Mouse (Mus musculus) forebrain, embryonic 11.5 days (tissue): ENCODE measurements around the gene Ofcc1. TPM values are rescaled to one million over a fixed set of nuclear protein-coding genes. Genes with fewer than 3 reads are reported as not detected.

ENCODE experiments used
- ATAC-seq: fragments of 200-750 bp; cut with Nextera tagmentation; replicated peaks from 2 replicates; pipeline ENCODE4 v1.8.0; 2017; ENCODE audit warnings: moderate TSS enrichment; ENCODE audit not compliant: low FRiP score
- DNase-seq: peaks from one replicate; pipeline ENCODE4 v3.0.0-alpha.2; 2017; ENCODE audit warnings: low spot score
- H3K27ac ChIP-seq: fragments of 300-500 bp; sonication (generic); 2 replicates; pipeline ENCODE4 v1.5.1; 2014; ENCODE audit warnings: low read depth, low read length
- H3K27me3 ChIP-seq: fragments of 300-500 bp; sonication (generic); 2 replicates; pipeline ENCODE4 v1.6.1; 2014; ENCODE audit warnings: mild to moderate bottlenecking, low read length, mixed read lengths; ENCODE audit not compliant: control insufficient read depth, insufficient read depth
- H3K36me3 ChIP-seq: fragments of 300-500 bp; sonication (generic); 2 replicates; pipeline ENCODE4 v1.6.1; 2014; ENCODE audit warnings: mild to moderate bottlenecking, low read length, moderate library complexity, mixed read lengths; ENCODE audit not compliant: control insufficient read depth, insufficient read depth
- H3K4me1 ChIP-seq: fragments of 300-500 bp; sonication (generic); replicated peaks from 2 replicates; pipeline ENCODE4 v1.6.1; 2014; ENCODE audit warnings: low read length, mixed read lengths; ENCODE audit not compliant: control insufficient read depth, insufficient read depth
- H3K4me2 ChIP-seq: fragments of 300-500 bp; sonication (generic); 2 replicates; pipeline ENCODE4 v1.6.1; 2014; ENCODE audit warnings: low read depth, mild to moderate bottlenecking, low read length, moderate library complexity, mixed read lengths; ENCODE audit not compliant: severe bottlenecking
- H3K4me3 ChIP-seq: fragments of 300-500 bp; sonication (generic); 2 replicates; pipeline ENCODE4 v1.5.1; 2014; ENCODE audit warnings: low read depth, low read length
- H3K9ac ChIP-seq: fragments of 300-500 bp; sonication (generic); 2 replicates; pipeline ENCODE4 v1.6.1; 2014; ENCODE audit warnings: low read length
- H3K9me3 ChIP-seq: fragments of 300-500 bp; sonication (generic); 2 replicates; pipeline ENCODE4 v1.6.1; 2016; ENCODE audit warnings: low read length, mixed read lengths; ENCODE audit not compliant: control insufficient read depth
- WGBS: fragments of 180-500 bp; shearing (Covaris S2); extraction: QIAGEN DNeasy Blood & Tissue Kit; methylation state at CpG from one replicate; pipeline ENCODE4 v1.1.7; 2014; 5-methylcytosine and 5-hydroxymethylcytosine counted together
- polyA plus RNA-seq: library from polyadenylated mRNA; unstranded; fragments of >200 nt; fragmentation: Nextera tagmentation; extraction: Ambion mirVana; gene quantifications from 2 replicates; pipeline ENCODE4 v1.2.1, GENCODE M21; 2014

Ofcc1 gene
- polyA plus RNA-seq, 1 experiment from 2014 or later, result not detected

- ATAC-seq (no peak), DNase-seq (no peak)
- H3K4me3 ChIP-seq, result no peak overlapping the region
- no peak overlapping the region for H3K4me2 ChIP-seq
- 90% methylated on average over 15 of the region's 15 CpGs for WGBS
- H3K9me3 ChIP-seq, result no peaks in the 10 kb centered on the region
- H3K9ac ChIP-seq, result no peak overlapping the region
- H3K36me3 ChIP-seq, result no peaks in the 10 kb centered on the region
- no peaks in the 10 kb centered on the region for H3K4me1 ChIP-seq
- H3K27me3 ChIP-seq, result no peaks in the 10 kb centered on the region
- no peak overlapping the region for H3K27ac ChIP-seq
Observed at GRCm38 (mm10) chr13:40285234-40285791, 75.9 kb downstream of the Ofcc1 start.

- H3K4me3 ChIP-seq, result no peak overlapping the region
- no peaks in the 10 kb centered on the region for H3K36me3 ChIP-seq
- ATAC-seq (no peak), DNase-seq (no peak)
- no peaks in the 10 kb centered on the region for H3K27me3 ChIP-seq
- H3K9ac ChIP-seq, result no peak overlapping the region
- H3K4me2 ChIP-seq, result no peak overlapping the region
- no peaks in the 10 kb centered on the region for H3K9me3 ChIP-seq
- no peaks in the 10 kb centered on the region for H3K4me1 ChIP-seq
- WGBS, result 77% methylated on average over 5 of the region's 5 CpGs
- no peak overlapping the region for H3K27ac ChIP-seq
Observed at GRCm38 (mm10) chr13:40280616-40281015, 80.6 kb downstream of the Ofcc1 start.

GRCm38 (mm10) chr13:40267546-40267945 is 93.7 kb downstream of the Ofcc1 start:
- ATAC-seq (no peak), DNase-seq (no peak)
- WGBS, result 89% methylated on average over 9 of the region's 9 CpGs
- no peak overlapping the region for H3K9ac ChIP-seq
- no peaks in the 10 kb centered on the region for H3K9me3 ChIP-seq
- H3K4me3 ChIP-seq, result no peak overlapping the region
- H3K4me1 ChIP-seq, result no peaks in the 10 kb centered on the region
- no peak overlapping the region for H3K27ac ChIP-seq
- H3K27me3 ChIP-seq, result no peaks in the 10 kb centered on the region
- H3K4me2 ChIP-seq, result no peak overlapping the region
- no peaks in the 10 kb centered on the region for H3K36me3 ChIP-seq

- DNase-seq (peak; percentile 41), ATAC-seq (no peak)
- Histone ChIP-seq H3K9ac (no peak overlapping the region), H3K4me1 (no peaks in the 10 kb centered on the region), H3K36me3 (no peaks in the 10 kb centered on the region), H3K4me2 (no peak overlapping the region), H3K9me3 (no peaks in the 10 kb centered on the region), H3K27me3 (no peaks in the 10 kb centered on the region), H3K4me3 (no peak overlapping the region), H3K27ac (no peak overlapping the region)
- WGBS, result 70% methylated on average over 16 of the region's 16 CpGs
Observed at GRCm38 (mm10) chr13:40263087-40263807, 98.0 kb downstream of the Ofcc1 start.

GRCm38 (mm10) chr13:40258757-40259156 is 102.5 kb downstream of the Ofcc1 start:
- DNase-seq, result no peak
- ATAC-seq, result no peak
- no peaks in the 10 kb centered on the region for H3K27me3 ChIP-seq
- H3K27ac ChIP-seq, result no peak overlapping the region
- H3K36me3 ChIP-seq, result no peaks in the 10 kb centered on the region
- H3K9ac ChIP-seq, result no peak overlapping the region
- WGBS, result 78% methylated on average over 5 of the region's 5 CpGs
- no peak overlapping the region for H3K4me3 ChIP-seq
- H3K4me1 ChIP-seq, result no peaks in the 10 kb centered on the region
- no peaks in the 10 kb centered on the region for H3K9me3 ChIP-seq
- no peak overlapping the region for H3K4me2 ChIP-seq

- no peak overlapping the region for H3K4me2 ChIP-seq
- H3K27ac ChIP-seq, result no peak overlapping the region
- ATAC-seq, result no peak
- H3K9me3 ChIP-seq, result no peaks in the 10 kb centered on the region
- H3K9ac ChIP-seq, result no peak overlapping the region
- 87% methylated on average over 6 of the region's 6 CpGs for WGBS
- H3K4me3 ChIP-seq, result no peak overlapping the region
- H3K36me3 ChIP-seq, result no peaks in the 10 kb centered on the region
- no peaks in the 10 kb centered on the region for H3K27me3 ChIP-seq
- H3K4me1 ChIP-seq, result no peaks in the 10 kb centered on the region
- DNase-seq, result no peak
Observed at GRCm38 (mm10) chr13:40243821-40244220, 117.4 kb downstream of the Ofcc1 start.

GRCm38 (mm10) chr13:40236356-40236755 is 124.9 kb downstream of the Ofcc1 start:
- ATAC-seq, result no peak
- no peak overlapping the region for H3K4me2 ChIP-seq

GRCm38 (mm10) chr13:40208314-40208713 is 152.9 kb downstream of the Ofcc1 start:
- Histone ChIP-seq H3K27ac (no peak overlapping the region), H3K4me3 (no peak overlapping the region), H3K36me3 (no peaks in the 10 kb centered on the region), H3K27me3 (no peaks in the 10 kb centered on the region), H3K4me2 (no peak overlapping the region), H3K9me3 (no peaks in the 10 kb centered on the region), H3K4me1 (no peaks in the 10 kb centered on the region), H3K9ac (no peak overlapping the region)
- 83% methylated on average over 9 of the region's 9 CpGs for WGBS
- DNase-seq (no peak), ATAC-seq (no peak)

More at GRCm38 (mm10) chr13:40236356-40236755, 124.9 kb downstream of the Ofcc1 start:
- Histone ChIP-seq H3K4me1 (no peaks in the 10 kb centered on the region), H3K9ac (no peak overlapping the region), H3K4me3 (no peak overlapping the region), H3K27me3 (no peaks in the 10 kb centered on the region), H3K9me3 (no peaks in the 10 kb centered on the region), H3K27ac (no peak overlapping the region), H3K36me3 (no peaks in the 10 kb centered on the region)
- WGBS, result 82% methylated on average over 3 of the region's 3 CpGs
- DNase-seq, result no peak

GRCm38 (mm10) chr13:40181786-40182185 is 179.5 kb downstream of the Ofcc1 start:
- DNase-seq (no peak), ATAC-seq (no peak)
- Histone ChIP-seq H3K4me2 (no peak overlapping the region), H3K27me3 (no peaks in the 10 kb centered on the region), H3K9me3 (no peaks in the 10 kb centered on the region), H3K4me3 (no peak overlapping the region), H3K4me1 (no peaks in the 10 kb centered on the region), H3K27ac (no peak overlapping the region), H3K36me3 (no peaks in the 10 kb centered on the region), H3K9ac (no peak overlapping the region)
- 85% methylated on average over 3 of the region's 3 CpGs for WGBS
